ENCODE assay signal across 9 mouse cellular contexts in genomic region chr8:117334058-117334747, GRCm38 (mm10).
DNase-seq lines count a peak whose midpoint lies in the region; ATAC-seq lines count a peak whose summit lies in the region.
"Had no signal": no experiment of that assay in that cellular context is flagged by ENCODE, and none has a peak within 500 bp of the region (broad histone marks: within the 10 kb centered on the region; RNA-seq: fewer than 3 reads in every experiment).

No protein-coding gene starts in this region.

- whole genome bisulfite sequencing in midbrain, embryonic 12.5 days, result 73% methylated on average over 10 of the region's 10 CpGs
- 68% methylated on average over 10 of the region's 10 CpGs for WGBS in midbrain, embryonic 16.5 days
- 14% methylated on average over 10 of the region's 10 CpGs for WGBS in limb, embryonic 12.5 days
- 37% methylated on average over 10 of the region's 10 CpGs for WGBS in stomach, embryonic 15.5 days

- ATAC-seq in midbrain, embryonic 12.5 days (ENCODE audit: low FRiP score, low read depth), result no peak
- no peak for ATAC-seq in midbrain, embryonic 16.5 days
- ATAC-seq in limb, embryonic 12.5 days (ENCODE audit: insufficient number of reproducible peaks, insufficient read depth, low FRiP score, low TSS enrichment, low read depth), result no peak
- peak; percentile 67 for ATAC-seq in stomach, embryonic 15.5 days (ENCODE audit: insufficient read depth, low FRiP score, low read depth)
- ATAC-seq in activated CD4-positive, CD25-positive, alpha-beta regulatory T cell, adult 4 months, result no peak

- no peak overlapping the region for H3K4me2 ChIP-seq in midbrain, embryonic 12.5 days (replicated peaks)
- H3K4me2 ChIP-seq in midbrain, embryonic 16.5 days (ENCODE audit: low read length), result no peak overlapping the region
- H3K4me2 ChIP-seq in limb, embryonic 12.5 days, result peak overlapping the region; percentile 17; the same call in 1 of the 2 replicates
- H3K4me2 ChIP-seq in stomach, embryonic 15.5 days, result peak overlapping the region; percentile 41

- H3K4me1 ChIP-seq in midbrain, embryonic 12.5 days, result peaks cover 54% of the 10 kb centered on the region
- H3K4me1 ChIP-seq in midbrain, embryonic 16.5 days (ENCODE audit: control insufficient read depth, insufficient read depth, low read length), result peaks cover 46% of the 10 kb centered on the region
- peaks cover 61% of the 10 kb centered on the region for H3K4me1 ChIP-seq in limb, embryonic 12.5 days (replicated peaks)
- H3K4me1 ChIP-seq in stomach, embryonic 15.5 days, result peaks cover 52% of the 10 kb centered on the region

- H3K9ac ChIP-seq in midbrain, embryonic 12.5 days (replicated peaks), result no peak overlapping the region
- H3K9ac ChIP-seq in midbrain, embryonic 16.5 days (ENCODE audit: low read depth, low read length), result no peak overlapping the region
- H3K9ac ChIP-seq in limb, embryonic 12.5 days (replicated peaks), result no peak overlapping the region
- H3K9ac ChIP-seq in stomach, embryonic 15.5 days, result no peak overlapping the region

- H3K27ac ChIP-seq in midbrain, embryonic 12.5 days (replicated peaks), result 0 out of 2 replicates have a peak overlapping the region, but pooled peaks have one; percentile 30
- H3K27ac ChIP-seq in midbrain, embryonic 16.5 days (ENCODE audit: low read length), result no peak overlapping the region
- H3K27ac ChIP-seq in limb, embryonic 12.5 days, result peak overlapping the region; percentile 59
- peak overlapping the region; percentile 97 for H3K27ac ChIP-seq in stomach, embryonic 15.5 days

- no peak overlapping the region for H3K4me3 ChIP-seq in midbrain, embryonic 12.5 days
- H3K4me3 ChIP-seq in midbrain, embryonic 16.5 days (ENCODE audit: low read depth, low read length), result no peak overlapping the region
- H3K4me3 ChIP-seq in limb, embryonic 12.5 days (replicated peaks), result no peak overlapping the region
- peak overlapping the region; percentile 14 for H3K4me3 ChIP-seq in stomach, embryonic 15.5 days (replicated peaks)

- no peaks in the 10 kb centered on the region for H3K9me3 ChIP-seq in midbrain, embryonic 12.5 days
- no peaks in the 10 kb centered on the region for H3K9me3 ChIP-seq in midbrain, embryonic 16.5 days (replicated peaks; ENCODE audit: control insufficient read depth, low read length, poor library complexity, severe bottlenecking)
- H3K9me3 ChIP-seq in limb, embryonic 12.5 days, result no peaks in the 10 kb centered on the region
- no peaks in the 10 kb centered on the region for H3K9me3 ChIP-seq in stomach, embryonic 15.5 days

- H3K36me3 ChIP-seq in midbrain, embryonic 12.5 days, result no peaks in the 10 kb centered on the region
- no peaks in the 10 kb centered on the region for H3K36me3 ChIP-seq in midbrain, embryonic 16.5 days (ENCODE audit: control insufficient read depth, insufficient read depth, low read length)
- no peaks in the 10 kb centered on the region for H3K36me3 ChIP-seq in limb, embryonic 12.5 days
- H3K36me3 ChIP-seq in stomach, embryonic 15.5 days, result no peaks in the 10 kb centered on the region

- DNase-seq in embryo, embryonic 11 days, result peak; percentile 35
- DNase-seq in embryo, embryonic 9.5 days (ENCODE audit: extremely low spot score), result no peak
- DNase-seq in urinary bladder, postnatal 4 days (ENCODE audit: low spot score in 2 of 2), result no peak
- DNase-seq: gastrocnemius, postnatal 10 days had no signal

- H3K27me3 ChIP-seq in midbrain, embryonic 12.5 days, result no peaks in the 10 kb centered on the region
- H3K27me3 ChIP-seq in midbrain, embryonic 16.5 days (ENCODE audit: control insufficient read depth, insufficient read depth, low read depth, low read length), result no peaks in the 10 kb centered on the region
- H3K27me3 ChIP-seq in limb, embryonic 12.5 days, result no peaks in the 10 kb centered on the region
- no peaks in the 10 kb centered on the region for H3K27me3 ChIP-seq in stomach, embryonic 15.5 days (replicated peaks)

Comparison
In these comparisons a context has a peak if more than half of its experiments do, and no peak if none do; other contexts are left out.
1. H3K4me2 ChIP-seq: peak in limb, embryonic 12.5 days (single experiment) and stomach, embryonic 15.5 days (single experiment); none in midbrain, embryonic 12.5 days (single experiment) and midbrain, embryonic 16.5 days (single experiment).